Mouse (Mus musculus): Measurements from ENCODE around the gene B3gat3.

DNA sequence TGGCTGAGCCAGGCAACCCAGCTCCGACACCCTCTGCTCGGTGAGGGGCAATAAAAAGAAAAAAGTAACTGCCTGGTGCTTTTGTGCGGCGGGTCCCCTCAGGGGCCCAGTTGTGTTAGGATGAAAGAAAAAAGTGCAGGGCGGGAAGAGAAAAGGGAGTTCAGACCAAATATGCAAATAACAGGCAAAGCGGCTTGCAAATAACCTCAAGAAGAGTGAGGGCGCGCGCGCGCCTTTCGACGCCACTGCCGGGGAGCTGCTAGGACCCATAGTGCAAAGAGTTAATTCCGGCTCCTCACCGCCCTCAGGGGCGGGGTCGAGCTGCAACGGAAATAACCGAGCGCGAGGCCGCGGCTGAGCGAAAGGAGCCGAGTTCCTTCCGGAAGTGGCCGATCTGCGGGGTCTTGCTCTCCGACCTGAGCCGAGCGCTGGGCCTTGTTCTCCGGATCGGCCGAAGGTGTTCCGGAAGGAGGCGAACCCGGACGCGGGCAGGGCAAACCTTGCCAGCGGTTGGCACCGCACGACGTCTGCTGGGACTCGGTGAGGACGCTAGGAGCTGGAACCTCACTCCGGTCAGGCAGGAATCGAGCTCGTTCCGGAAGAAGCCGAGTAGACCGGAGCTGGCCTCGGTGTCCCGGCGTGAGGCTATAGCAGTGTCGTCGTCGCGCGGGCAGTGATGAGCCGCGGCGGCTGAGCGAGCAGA is 21.5 kb downstream of the B3gat3 start, which contains the start of gene Mta2:
- TF ChIP-seq POLR2A (IDR thresholded peaks at IDR 0.05; ENCODE audit: borderline replicate concordance, low read depth, low read length): no peak
- TF ChIP-seq CTCF (IDR thresholded peaks at IDR 0.05; ENCODE audit: low read depth, low read length): no peak

Measured in bone marrow macrophage, adult 2 months (primary cell).